Mouse (Mus musculus): ENCODE data around the gene Gm20388. TPM values are rescaled to one million over a fixed set of nuclear protein-coding genes. Genes with fewer than 3 reads are reported as not detected.

The Gm20388 gene
- polyA plus RNA-seq, 1 experiment from 2014 or later, result 1.7 TPM

DNA sequence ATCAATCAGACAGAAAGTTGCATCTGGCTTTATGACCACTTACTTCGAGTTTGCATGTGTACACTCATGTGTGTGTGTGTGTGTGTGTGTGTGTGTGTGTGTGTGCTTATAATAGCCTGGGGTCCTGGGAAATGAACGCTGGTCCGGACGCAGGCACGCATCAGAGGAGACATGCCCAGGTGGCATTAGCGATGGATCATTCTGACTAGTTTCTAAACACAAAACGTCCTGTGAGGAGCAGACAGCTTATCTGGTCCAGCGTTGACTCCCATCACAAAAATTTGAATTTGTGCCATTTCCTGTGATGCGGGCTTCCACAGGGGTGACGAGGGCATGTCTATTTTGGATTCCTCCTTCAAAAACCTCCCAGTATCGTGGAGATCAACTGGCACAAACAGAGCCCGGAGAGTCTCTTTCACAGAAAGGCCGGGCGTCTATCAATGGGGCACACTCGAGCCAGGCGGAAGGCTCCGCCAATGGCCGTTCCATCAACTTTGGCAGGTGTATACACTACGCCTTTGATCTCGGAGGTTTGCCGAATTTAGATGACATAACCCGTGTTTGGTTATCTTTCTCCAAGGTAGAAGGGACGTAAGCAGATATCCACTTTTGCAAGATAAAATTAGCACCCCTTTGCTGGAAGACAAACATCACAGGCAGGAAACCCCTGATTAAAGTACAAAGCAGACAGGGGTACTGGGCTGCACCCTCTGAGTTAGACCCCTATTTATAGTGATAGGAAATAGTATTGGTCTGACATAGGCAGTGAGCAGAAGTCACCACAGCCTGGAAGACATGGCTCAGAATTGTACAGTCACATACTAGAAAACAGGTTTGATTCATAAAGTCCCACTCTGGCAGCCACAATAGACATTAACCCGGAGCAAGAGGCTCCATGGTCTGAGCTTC is 965.6 kb downstream of the Gm20388 start:
- no peak overlapping the region for H3K27ac ChIP-seq
- H3K9me3 ChIP-seq, result no peaks in the 10 kb centered on the region
- 87% methylated on average over 24 of the region's 24 CpGs for WGBS
- DNase-seq (ENCODE audit: low spot score), result no peak
- peaks cover 62% of the 10 kb centered on the region for H3K27me3 ChIP-seq (ENCODE audit: insufficient read depth, poor library complexity, severe bottlenecking)
- H3K4me3 ChIP-seq, result no peak overlapping the region
- H3K36me3 ChIP-seq, result no peaks in the 10 kb centered on the region
- 0 out of 2 replicates have a peak, but pooled peaks cover 4% of the 10 kb centered on the region for H3K4me1 ChIP-seq (replicated peaks)

DNA sequence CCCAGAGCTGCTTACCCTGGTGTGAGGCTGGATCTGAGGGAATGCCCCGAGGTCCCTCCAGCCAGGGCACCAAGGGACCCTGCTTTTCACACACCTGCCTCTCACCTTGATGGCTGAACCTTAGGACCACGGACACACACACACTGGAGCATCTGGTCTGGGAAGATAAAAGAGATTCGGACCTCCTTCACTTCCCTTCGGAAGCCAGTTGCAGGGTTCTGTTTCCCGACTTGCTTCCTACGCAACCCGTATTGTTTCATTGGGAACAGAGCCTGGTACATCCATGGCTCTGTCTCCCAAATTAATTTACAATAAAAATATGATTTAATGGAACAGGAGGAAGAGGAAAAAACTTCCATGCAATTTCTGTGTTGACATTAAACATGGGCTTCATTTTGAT is 966.4 kb downstream of the Gm20388 start:
- Histone ChIP-seq H3K36me3 (no peaks in the 10 kb centered on the region), H3K4me3 (no peak overlapping the region), H3K27me3 (ENCODE audit: insufficient read depth, poor library complexity, severe bottlenecking) (peaks cover 69% of the 10 kb centered on the region), H3K9me3 (no peaks in the 10 kb centered on the region), H3K4me1 (replicated peaks) (0 out of 2 replicates have a peak, but pooled peaks cover 4% of the 10 kb centered on the region), H3K27ac (no peak overlapping the region)
- no peak for DNase-seq (ENCODE audit: low spot score)
- 83% methylated on average over 7 of the region's 7 CpGs for WGBS

- 57% methylated on average over 6 of the region's 6 CpGs for WGBS
- H3K9me3 ChIP-seq, result no peaks in the 10 kb centered on the region
- no peaks in the 10 kb centered on the region for H3K36me3 ChIP-seq
- H3K27ac ChIP-seq, result no peak overlapping the region
- H3K4me3 ChIP-seq, result no peak overlapping the region
- H3K27me3 ChIP-seq (ENCODE audit: insufficient read depth, poor library complexity, severe bottlenecking), result peaks cover 90% of the 10 kb centered on the region
- peaks cover 9% of the 10 kb centered on the region for H3K4me1 ChIP-seq (replicated peaks)
- no peak for DNase-seq (ENCODE audit: low spot score)
These were observed 969.3 kb downstream of the Gm20388 start for GRCm38 (mm10) chr8:120879928-120880327.

- no peaks in the 10 kb centered on the region for H3K36me3 ChIP-seq
- H3K27ac ChIP-seq, result no peak overlapping the region
- no peak overlapping the region for H3K4me3 ChIP-seq
- no peak for DNase-seq (ENCODE audit: low spot score)
- WGBS, result 66% methylated on average over 10 of the region's 10 CpGs
- H3K4me1 ChIP-seq (replicated peaks), result peaks cover 9% of the 10 kb centered on the region
- H3K27me3 ChIP-seq (ENCODE audit: insufficient read depth, poor library complexity, severe bottlenecking), result peaks cover 94% of the 10 kb centered on the region
- no peaks in the 10 kb centered on the region for H3K9me3 ChIP-seq
These were observed 971.0 kb downstream of the Gm20388 start for GRCm38 (mm10) chr8:120881634-120882033.

DNA sequence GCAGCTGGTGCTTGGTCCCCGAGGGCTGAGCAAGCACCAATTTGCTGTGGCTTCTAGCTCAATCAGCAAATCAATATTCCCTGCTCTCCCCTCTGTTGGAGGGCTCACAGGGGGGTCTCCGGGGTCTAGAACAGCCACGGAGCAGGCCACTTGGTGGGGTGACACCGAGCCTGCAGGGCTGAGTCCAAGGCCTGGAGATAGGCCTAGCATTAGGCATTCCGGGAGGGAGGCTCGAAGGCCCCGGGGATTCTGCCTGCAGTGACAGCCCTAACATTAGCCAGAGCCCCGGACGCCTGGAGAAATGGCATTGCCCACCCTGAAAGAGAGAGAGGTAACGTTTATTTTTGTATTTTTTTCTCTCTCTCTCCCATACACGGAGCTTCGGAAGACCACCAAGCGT is 972.0 kb downstream of the Gm20388 start:
- H3K36me3 ChIP-seq, result no peaks in the 10 kb centered on the region
- H3K27ac ChIP-seq, result no peak overlapping the region
- no peak overlapping the region for H3K4me3 ChIP-seq
- peaks cover 13% of the 10 kb centered on the region for H3K4me1 ChIP-seq (replicated peaks)
- H3K9me3 ChIP-seq, result no peaks in the 10 kb centered on the region
- DNase-seq (ENCODE audit: low spot score), result peak; percentile 29
- H3K27me3 ChIP-seq (ENCODE audit: insufficient read depth, poor library complexity, severe bottlenecking), result peaks cover 100% of the 10 kb centered on the region
- WGBS, result 18% methylated on average over 13 of the region's 13 CpGs

DNA sequence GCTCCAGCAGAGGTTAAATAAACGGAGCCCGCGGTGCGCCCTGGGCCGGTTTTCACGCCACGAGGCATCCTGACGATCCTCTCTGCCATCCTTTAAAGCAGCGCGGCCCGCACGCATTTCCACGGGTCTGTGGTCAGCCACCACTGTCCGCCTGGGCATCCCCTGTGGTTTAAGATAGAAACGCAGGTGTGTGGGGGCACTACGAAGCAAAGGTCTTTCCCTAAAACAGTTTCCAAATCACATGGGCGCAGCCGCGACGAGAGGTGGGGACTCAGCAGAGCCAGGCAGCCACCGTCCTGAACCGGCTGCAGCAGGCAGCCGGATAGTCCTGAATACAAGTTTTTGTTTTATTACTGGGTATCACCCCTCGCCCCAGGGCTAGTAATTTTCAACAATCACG is 972.7 kb downstream of the Gm20388 start:
- H3K27ac ChIP-seq, result no peak overlapping the region
- H3K4me3 ChIP-seq, result peak overlapping the region; percentile 20; the same call in 1 of the 2 replicates
- peaks cover 18% of the 10 kb centered on the region for H3K4me1 ChIP-seq (replicated peaks)
- H3K36me3 ChIP-seq, result no peaks in the 10 kb centered on the region
- DNase-seq (ENCODE audit: low spot score), result peak; percentile 39
- H3K9me3 ChIP-seq, result no peaks in the 10 kb centered on the region
- peaks cover 100% of the 10 kb centered on the region for H3K27me3 ChIP-seq (ENCODE audit: insufficient read depth, poor library complexity, severe bottlenecking)
- WGBS, result 4% methylated on average over 25 of the region's 25 CpGs

GRCm38 (mm10) chr8:120883853-120884252 is 973.2 kb downstream of the Gm20388 start:
- Histone ChIP-seq H3K9me3 (no peaks in the 10 kb centered on the region), H3K4me3 (no peak overlapping the region), H3K36me3 (no peaks in the 10 kb centered on the region), H3K27me3 (ENCODE audit: insufficient read depth, poor library complexity, severe bottlenecking) (peaks cover 100% of the 10 kb centered on the region), H3K27ac (no peak overlapping the region), H3K4me1 (replicated peaks) (peaks cover 18% of the 10 kb centered on the region)
- WGBS, result 8% methylated on average over 15 of the region's 15 CpGs
- DNase-seq (ENCODE audit: low spot score), result peak; percentile 27

GRCm38 (mm10) chr8:120884881-120885280 is 974.2 kb downstream of the Gm20388 start:
- H3K36me3 ChIP-seq, result no peaks in the 10 kb centered on the region
- H3K27ac ChIP-seq, result no peak overlapping the region
- peak; percentile 27 for DNase-seq (ENCODE audit: low spot score)
- peaks cover 21% of the 10 kb centered on the region for H3K4me1 ChIP-seq (replicated peaks)
- H3K27me3 ChIP-seq (ENCODE audit: insufficient read depth, poor library complexity, severe bottlenecking), result peaks cover 100% of the 10 kb centered on the region
- no peaks in the 10 kb centered on the region for H3K9me3 ChIP-seq
- WGBS, result 58% methylated on average over 13 of the region's 13 CpGs
- no peak overlapping the region for H3K4me3 ChIP-seq

DNA sequence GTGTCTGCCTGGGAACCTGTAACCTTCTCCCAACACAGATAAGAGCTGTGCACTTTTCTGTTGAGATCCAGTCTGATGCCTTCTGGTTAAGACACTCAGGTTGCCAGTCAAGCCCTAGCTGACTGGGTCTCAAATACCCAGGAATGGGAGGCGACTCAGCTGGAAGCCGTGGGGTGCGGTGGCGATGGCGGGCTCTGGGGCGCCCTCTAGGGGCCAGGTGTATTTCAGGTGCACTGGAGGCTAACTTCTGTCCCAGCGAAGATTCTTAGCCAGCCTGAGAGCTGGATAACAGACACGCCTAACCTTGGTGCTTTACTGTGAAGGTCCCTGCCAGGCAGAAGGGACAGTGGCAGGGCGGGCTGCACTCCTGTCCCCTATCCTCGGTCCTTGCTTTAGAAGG is 976.6 kb downstream of the Gm20388 start:
- peaks cover 100% of the 10 kb centered on the region for H3K27me3 ChIP-seq (ENCODE audit: insufficient read depth, poor library complexity, severe bottlenecking)
- no peak overlapping the region for H3K27ac ChIP-seq
- WGBS, result 13% methylated on average over 10 of the region's 10 CpGs
- DNase-seq (ENCODE audit: low spot score), result no peak
- H3K36me3 ChIP-seq, result no peaks in the 10 kb centered on the region
- no peaks in the 10 kb centered on the region for H3K9me3 ChIP-seq
- peaks cover 25% of the 10 kb centered on the region for H3K4me1 ChIP-seq (replicated peaks)
- no peak overlapping the region for H3K4me3 ChIP-seq

- no peaks in the 10 kb centered on the region for H3K9me3 ChIP-seq
- no peak overlapping the region for H3K4me3 ChIP-seq
- H3K36me3 ChIP-seq, result no peaks in the 10 kb centered on the region
- no peak overlapping the region for H3K27ac ChIP-seq
- no peak for DNase-seq (ENCODE audit: low spot score)
- H3K4me1 ChIP-seq (replicated peaks), result peaks cover 30% of the 10 kb centered on the region
- 50% methylated on average over 5 of the region's 5 CpGs for WGBS
- H3K27me3 ChIP-seq (ENCODE audit: insufficient read depth, poor library complexity, severe bottlenecking), result peaks cover 100% of the 10 kb centered on the region
These were observed 977.4 kb downstream of the Gm20388 start for GRCm38 (mm10) chr8:120888005-120888404.

GRCm38 (mm10) chr8:120889189-120889588 is 978.5 kb downstream of the Gm20388 start:
- Histone ChIP-seq H3K27ac (no peak overlapping the region), H3K27me3 (ENCODE audit: insufficient read depth, poor library complexity, severe bottlenecking) (peaks cover 100% of the 10 kb centered on the region), H3K4me1 (replicated peaks) (peaks cover 37% of the 10 kb centered on the region), H3K9me3 (no peaks in the 10 kb centered on the region), H3K4me3 (no peak overlapping the region), H3K36me3 (no peaks in the 10 kb centered on the region)
- WGBS, result 94% methylated on average over 4 of the region's 4 CpGs
- DNase-seq (ENCODE audit: low spot score), result no peak

DNA sequence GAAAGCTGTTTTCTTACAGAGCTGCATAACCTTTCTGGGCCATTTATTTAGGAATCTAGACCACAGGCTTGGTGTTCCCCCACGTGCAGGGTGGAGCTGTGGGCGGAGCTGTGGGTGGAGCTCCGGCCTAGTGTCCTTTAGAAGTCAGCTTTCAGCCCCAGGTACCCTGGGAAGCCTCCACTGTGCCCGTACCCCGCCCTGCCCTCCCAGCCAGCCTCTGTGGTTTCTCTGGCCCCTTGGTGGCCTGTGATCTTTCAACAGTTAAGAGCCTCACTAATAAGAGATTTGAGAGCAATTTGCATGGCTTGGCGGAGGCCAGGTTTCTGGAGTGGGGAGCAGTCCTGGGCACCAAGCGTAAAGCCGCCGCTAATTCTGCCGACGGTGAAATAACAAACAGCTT is 979.4 kb downstream of the Gm20388 start:
- peak overlapping the region; percentile 19 for H3K4me3 ChIP-seq
- 0 out of 2 replicates have a peak overlapping the region, but pooled peaks have one; percentile 31 for H3K27ac ChIP-seq
- no peaks in the 10 kb centered on the region for H3K36me3 ChIP-seq
- H3K9me3 ChIP-seq, result no peaks in the 10 kb centered on the region
- peaks cover 100% of the 10 kb centered on the region for H3K27me3 ChIP-seq (ENCODE audit: insufficient read depth, poor library complexity, severe bottlenecking)
- DNase-seq (ENCODE audit: low spot score), result peak; percentile 41
- WGBS, result under 1% methylated on average over 11 of the region's 11 CpGs
- H3K4me1 ChIP-seq (replicated peaks), result peaks cover 46% of the 10 kb centered on the region

DNA sequence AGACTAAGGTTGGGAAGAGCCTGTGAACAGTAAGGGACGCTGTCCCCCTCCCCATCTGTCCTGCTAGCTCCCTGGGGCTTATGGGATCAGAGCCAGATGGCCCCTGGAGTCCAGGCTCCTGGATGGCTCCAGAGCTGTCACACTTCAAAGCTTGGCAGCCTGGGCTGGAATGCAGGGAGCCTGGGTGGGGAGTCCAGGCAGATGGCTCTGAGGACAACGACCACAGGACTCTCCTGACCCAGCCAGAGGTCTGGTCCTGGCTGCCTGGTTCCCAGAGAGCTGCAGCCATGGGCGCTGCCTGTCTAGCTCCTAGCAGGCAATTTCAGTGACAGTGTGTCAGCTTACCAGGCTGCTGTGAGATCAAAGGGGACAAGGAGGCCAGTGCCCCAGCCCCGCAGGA is 984.4 kb downstream of the Gm20388 start:
- peaks cover 92% of the 10 kb centered on the region for H3K27me3 ChIP-seq (ENCODE audit: insufficient read depth, poor library complexity, severe bottlenecking)
- peak; percentile 39 for DNase-seq (ENCODE audit: low spot score)
- peaks cover 5% of the 10 kb centered on the region; the same call in 1 of the 2 replicates for H3K9me3 ChIP-seq
- H3K27ac ChIP-seq, result peak overlapping the region; percentile 56
- H3K4me1 ChIP-seq (replicated peaks), result peaks cover 54% of the 10 kb centered on the region
- WGBS, result 0% methylated on average over 4 of the region's 4 CpGs
- peak overlapping the region; percentile 45 for H3K4me3 ChIP-seq
- no peaks in the 10 kb centered on the region for H3K36me3 ChIP-seq

Data from hindbrain, embryonic 10.5 days (tissue).